Mouse (Mus musculus): Measurements from ENCODE around the gene Pde4d. TPM values are rescaled to one million over a fixed set of nuclear protein-coding genes. Genes with fewer than 3 reads are reported as not detected.

Gene Pde4d
- polyA plus RNA-seq, 1 experiment from 2014 or later, result 8.7 TPM

DNA sequence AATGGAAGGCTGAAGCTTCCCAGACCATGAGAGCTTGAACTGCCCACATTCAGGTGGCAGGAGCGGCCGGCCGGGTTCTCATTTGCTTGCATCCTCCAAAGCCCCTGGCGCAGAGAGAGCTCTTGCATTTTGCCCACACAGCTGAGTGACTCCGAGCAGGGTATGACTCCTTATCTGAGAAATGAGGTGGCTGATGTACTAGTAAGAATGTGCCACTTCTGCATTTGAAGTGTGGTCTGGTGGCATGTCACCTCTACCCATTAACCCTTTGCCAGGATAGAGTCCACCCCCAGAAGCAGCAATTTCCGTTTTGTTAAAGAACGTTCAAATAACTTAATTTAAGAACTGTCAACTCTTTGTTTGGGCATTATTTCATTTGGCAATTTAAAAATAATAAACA is 412.0 kb downstream of the Pde4d start:
- no peak overlapping the region for H3K4me2 ChIP-seq
- DNase-seq (ENCODE audit: low spot score, missing footprints) (no peak), ATAC-seq (ENCODE audit: low FRiP score) (no peak)
- H3K9me3 ChIP-seq (ENCODE audit: control insufficient read depth, low read length), result no peaks in the 10 kb centered on the region
- H3K4me3 ChIP-seq (ENCODE audit: low read depth, low read length), result no peak overlapping the region
- no peaks in the 10 kb centered on the region for H3K36me3 ChIP-seq (ENCODE audit: control insufficient read depth, insufficient read depth, low read length)
- 93% methylated on average over 7 of the region's 7 CpGs for WGBS
- H3K27me3 ChIP-seq (ENCODE audit: control insufficient read depth, insufficient read depth, low read length), result no peaks in the 10 kb centered on the region
- H3K27ac ChIP-seq (ENCODE audit: low read depth, low read length), result no peak overlapping the region
- H3K4me1 ChIP-seq (ENCODE audit: control insufficient read depth, insufficient read depth, low read length), result no peaks in the 10 kb centered on the region
- no peak overlapping the region for H3K9ac ChIP-seq (ENCODE audit: low read length)

DNA sequence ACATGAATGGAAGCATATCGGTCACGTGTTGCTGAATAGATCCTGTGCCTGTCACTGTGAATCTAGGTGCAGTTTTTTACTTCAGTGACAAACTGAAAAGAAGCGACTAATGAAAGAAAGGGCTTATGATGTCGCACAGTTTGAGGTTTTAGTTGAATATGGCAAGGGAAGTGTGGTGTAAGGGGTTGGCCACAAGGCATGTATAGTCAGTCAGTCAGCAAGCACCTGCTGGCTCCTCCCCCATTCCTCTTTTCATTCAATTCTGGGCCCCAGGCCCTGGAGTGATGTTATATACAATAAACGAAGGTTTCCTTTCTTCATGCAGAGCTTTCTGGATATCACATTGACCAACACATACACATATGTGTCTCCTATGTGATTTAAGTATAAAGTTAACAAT is 412.4 kb downstream of the Pde4d start:
- Histone ChIP-seq H3K36me3 (ENCODE audit: control insufficient read depth, insufficient read depth, low read length) (no peaks in the 10 kb centered on the region), H3K9me3 (ENCODE audit: control insufficient read depth, low read length) (no peaks in the 10 kb centered on the region), H3K27me3 (ENCODE audit: control insufficient read depth, insufficient read depth, low read length) (no peaks in the 10 kb centered on the region), H3K4me1 (ENCODE audit: control insufficient read depth, insufficient read depth, low read length) (no peaks in the 10 kb centered on the region), H3K4me2 (no peak overlapping the region), H3K4me3 (ENCODE audit: low read depth, low read length) (no peak overlapping the region), H3K27ac (ENCODE audit: low read depth, low read length) (no peak overlapping the region), H3K9ac (ENCODE audit: low read length) (no peak overlapping the region)
- ATAC-seq (ENCODE audit: low FRiP score) (no peak), DNase-seq (ENCODE audit: low spot score, missing footprints) (peak; percentile 51)
- WGBS, result 82% methylated on average over 5 of the region's 5 CpGs

DNA sequence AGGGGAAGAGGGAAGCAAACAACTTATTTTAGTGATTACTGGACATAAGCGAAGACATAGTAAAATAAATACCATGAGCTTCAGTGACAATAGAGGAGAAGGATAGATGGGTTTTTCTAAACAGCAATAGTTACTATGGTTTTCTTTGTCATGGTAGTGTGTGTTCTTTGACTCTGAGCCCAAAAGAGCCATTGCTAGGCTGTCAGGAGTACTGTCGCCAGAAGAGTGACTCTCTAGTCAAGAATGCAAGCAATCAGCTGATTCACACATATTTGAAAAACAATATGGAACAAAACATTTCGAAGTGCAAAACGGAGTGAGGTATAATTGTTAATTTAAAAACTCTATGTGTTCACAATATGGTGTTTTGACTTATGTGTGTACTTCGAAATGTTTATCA is 450.4 kb downstream of the Pde4d start:
- no peak for DNase-seq (ENCODE audit: low spot score, missing footprints)
- Histone ChIP-seq H3K9ac (ENCODE audit: low read length) (no peak overlapping the region), H3K4me3 (ENCODE audit: low read depth, low read length) (no peak overlapping the region), H3K36me3 (ENCODE audit: control insufficient read depth, insufficient read depth, low read length) (no peaks in the 10 kb centered on the region), H3K9me3 (ENCODE audit: control insufficient read depth, low read length) (no peaks in the 10 kb centered on the region), H3K27ac (ENCODE audit: low read depth, low read length) (no peak overlapping the region), H3K27me3 (ENCODE audit: control insufficient read depth, insufficient read depth, low read length) (no peaks in the 10 kb centered on the region), H3K4me2 (no peak overlapping the region), H3K4me1 (ENCODE audit: control insufficient read depth, insufficient read depth, low read length) (no peaks in the 10 kb centered on the region)
- ATAC-seq (ENCODE audit: low FRiP score), result no peak
- 90% methylated on average over 5 of the region's 5 CpGs for WGBS

DNA sequence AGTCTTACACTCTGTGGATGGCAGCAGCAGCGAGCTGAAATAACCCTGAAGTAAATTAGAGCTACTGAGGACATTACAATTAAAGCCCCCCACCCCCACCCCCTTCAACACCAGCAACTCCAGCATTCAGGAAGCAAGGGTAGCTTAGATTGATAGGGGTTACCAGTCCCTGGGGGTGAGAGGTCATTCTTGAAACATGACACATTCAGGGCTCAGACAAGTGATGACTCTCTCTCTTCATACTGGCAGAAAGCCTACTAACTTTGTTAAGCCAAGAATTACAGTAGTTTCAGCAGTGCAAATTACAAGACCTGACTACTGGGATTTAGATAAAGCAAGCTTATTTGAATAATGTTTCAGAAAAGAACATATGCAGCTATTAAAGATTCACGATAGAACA is 455.4 kb downstream of the Pde4d start:
- Histone ChIP-seq H3K27ac (ENCODE audit: low read depth, low read length) (no peak overlapping the region), H3K36me3 (ENCODE audit: control insufficient read depth, insufficient read depth, low read length) (no peaks in the 10 kb centered on the region), H3K4me2 (no peak overlapping the region), H3K9me3 (ENCODE audit: control insufficient read depth, low read length) (no peaks in the 10 kb centered on the region), H3K27me3 (ENCODE audit: control insufficient read depth, insufficient read depth, low read length) (no peaks in the 10 kb centered on the region), H3K4me3 (ENCODE audit: low read depth, low read length) (no peak overlapping the region), H3K9ac (ENCODE audit: low read length) (no peak overlapping the region), H3K4me1 (ENCODE audit: control insufficient read depth, insufficient read depth, low read length) (no peaks in the 10 kb centered on the region)
- no peak for ATAC-seq (ENCODE audit: low FRiP score)
- 83% methylated on average over 2 of the region's 2 CpGs for WGBS
- no peak for DNase-seq (ENCODE audit: low spot score, missing footprints)

DNA sequence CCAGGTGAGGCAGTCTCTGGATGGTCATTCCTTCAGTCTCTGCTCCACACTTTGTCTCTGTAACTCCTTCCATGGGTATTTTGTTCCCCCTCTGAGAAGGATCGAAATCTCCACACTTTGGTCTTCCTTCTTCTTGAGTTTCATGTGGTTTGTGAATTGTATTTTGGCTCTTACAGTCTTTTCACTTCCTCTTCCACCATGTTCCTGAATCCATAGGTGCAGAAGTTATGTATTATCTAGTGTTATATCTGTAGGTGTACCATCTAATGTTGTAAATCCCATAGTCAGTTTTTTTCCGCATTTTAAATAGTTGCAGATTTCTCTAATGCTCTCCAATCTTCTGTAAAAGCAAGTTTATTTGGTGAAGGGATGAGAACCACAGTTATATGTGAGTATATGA is 459.4 kb downstream of the Pde4d start:
- no peaks in the 10 kb centered on the region for H3K4me1 ChIP-seq (ENCODE audit: control insufficient read depth, insufficient read depth, low read length)
- DNase-seq (ENCODE audit: low spot score, missing footprints), result no peak
- ATAC-seq (ENCODE audit: low FRiP score), result no peak
- no peak overlapping the region for H3K9ac ChIP-seq (ENCODE audit: low read length)
- H3K27me3 ChIP-seq (ENCODE audit: control insufficient read depth, insufficient read depth, low read length), result no peaks in the 10 kb centered on the region
- 92% methylated on average over 2 of the region's 2 CpGs for WGBS
- H3K36me3 ChIP-seq (ENCODE audit: control insufficient read depth, insufficient read depth, low read length), result no peaks in the 10 kb centered on the region
- H3K4me2 ChIP-seq, result no peak overlapping the region
- no peak overlapping the region for H3K27ac ChIP-seq (ENCODE audit: low read depth, low read length)
- H3K4me3 ChIP-seq (ENCODE audit: low read depth, low read length), result no peak overlapping the region
- H3K9me3 ChIP-seq (ENCODE audit: control insufficient read depth, low read length), result no peaks in the 10 kb centered on the region

DNA sequence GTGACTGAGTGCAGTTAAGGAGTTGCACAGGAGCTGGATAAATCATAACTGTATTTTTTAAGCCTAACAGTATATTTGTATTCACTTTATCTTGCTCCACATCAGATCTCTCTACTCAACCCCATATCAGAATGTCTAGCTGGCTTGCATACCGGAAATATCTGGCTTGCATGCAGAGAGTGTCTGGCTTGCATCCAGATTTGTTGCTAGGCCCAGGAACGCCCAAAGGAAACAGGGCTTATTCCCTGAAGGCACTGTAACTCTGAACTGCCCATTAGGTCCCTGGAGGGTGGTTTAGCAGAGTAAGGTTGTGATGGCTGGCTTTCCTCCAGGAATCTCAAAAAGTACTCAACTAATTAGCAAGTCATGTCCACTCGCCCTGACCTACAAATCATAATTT is 464.9 kb downstream of the Pde4d start:
- Histone ChIP-seq H3K9me3 (ENCODE audit: control insufficient read depth, low read length) (no peaks in the 10 kb centered on the region), H3K27ac (ENCODE audit: low read depth, low read length) (no peak overlapping the region), H3K27me3 (ENCODE audit: control insufficient read depth, insufficient read depth, low read length) (no peaks in the 10 kb centered on the region), H3K36me3 (ENCODE audit: control insufficient read depth, insufficient read depth, low read length) (no peaks in the 10 kb centered on the region), H3K4me1 (ENCODE audit: control insufficient read depth, insufficient read depth, low read length) (no peaks in the 10 kb centered on the region), H3K4me3 (ENCODE audit: low read depth, low read length) (no peak overlapping the region), H3K4me2 (no peak overlapping the region), H3K9ac (ENCODE audit: low read length) (no peak overlapping the region)
- ATAC-seq (ENCODE audit: low FRiP score) (no peak), DNase-seq (ENCODE audit: low spot score, missing footprints) (no peak)
- WGBS, result 87% methylated on average over 3 of the region's 3 CpGs

DNA sequence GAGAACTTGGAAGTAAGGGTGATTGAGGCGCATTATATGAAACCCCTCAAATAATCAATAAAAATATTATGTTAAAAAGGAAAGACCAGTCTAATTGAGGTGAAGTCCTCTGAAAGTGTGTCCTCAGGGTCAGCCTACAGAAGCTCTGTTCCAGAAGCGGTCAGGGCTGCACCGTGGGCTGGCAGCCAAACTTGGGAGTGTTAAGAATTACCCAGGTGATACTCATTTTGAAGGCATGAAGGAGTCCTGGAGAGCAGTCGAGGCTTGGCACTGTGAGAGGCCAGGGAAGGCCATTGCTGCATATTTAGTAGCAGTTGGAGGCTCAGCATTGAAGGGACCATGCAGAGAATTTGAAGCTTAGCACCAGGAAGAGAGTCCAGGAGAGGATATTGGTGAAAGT is 471.4 kb downstream of the Pde4d start:
- Histone ChIP-seq H3K4me2 (no peak overlapping the region), H3K9ac (ENCODE audit: low read length) (no peak overlapping the region), H3K4me3 (ENCODE audit: low read depth, low read length) (no peak overlapping the region), H3K27me3 (ENCODE audit: control insufficient read depth, insufficient read depth, low read length) (no peaks in the 10 kb centered on the region), H3K36me3 (ENCODE audit: control insufficient read depth, insufficient read depth, low read length) (no peaks in the 10 kb centered on the region), H3K9me3 (ENCODE audit: control insufficient read depth, low read length) (no peaks in the 10 kb centered on the region), H3K4me1 (ENCODE audit: control insufficient read depth, insufficient read depth, low read length) (no peaks in the 10 kb centered on the region), H3K27ac (ENCODE audit: low read depth, low read length) (no peak overlapping the region)
- 70% methylated on average over 4 of the region's 4 CpGs for WGBS
- no peak for ATAC-seq (ENCODE audit: low FRiP score)
- no peak for DNase-seq (ENCODE audit: low spot score, missing footprints)

DNA sequence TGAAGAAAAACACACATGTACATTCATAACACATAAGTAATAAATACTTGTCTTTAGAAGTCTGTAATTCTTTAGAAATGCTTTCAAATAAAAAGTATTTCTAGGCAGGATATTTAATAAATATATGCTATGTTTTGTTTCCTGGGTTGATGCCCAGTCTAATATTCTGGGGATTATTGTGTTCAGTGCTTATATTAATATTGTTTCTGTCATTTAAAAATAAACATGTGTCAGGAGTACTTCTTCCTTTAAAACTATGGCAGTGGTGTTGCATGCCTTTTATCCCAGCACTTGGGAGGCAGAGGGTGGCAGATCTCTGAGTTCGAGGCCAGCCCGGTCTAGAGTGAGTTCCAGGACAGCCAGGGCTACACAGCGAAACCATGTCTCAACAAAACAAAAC is 485.1 kb downstream of the Pde4d start:
- H3K27ac ChIP-seq (ENCODE audit: low read depth, low read length), result no peak overlapping the region
- H3K36me3 ChIP-seq (ENCODE audit: control insufficient read depth, insufficient read depth, low read length), result no peaks in the 10 kb centered on the region
- H3K9ac ChIP-seq (ENCODE audit: low read length), result no peak overlapping the region
- 92% methylated on average over 3 of the region's 3 CpGs for WGBS
- no peaks in the 10 kb centered on the region for H3K4me1 ChIP-seq (ENCODE audit: control insufficient read depth, insufficient read depth, low read length)
- no peak overlapping the region for H3K4me3 ChIP-seq (ENCODE audit: low read depth, low read length)
- H3K27me3 ChIP-seq (ENCODE audit: control insufficient read depth, insufficient read depth, low read length), result no peaks in the 10 kb centered on the region
- DNase-seq (ENCODE audit: low spot score, missing footprints), result no peak
- no peak for ATAC-seq (ENCODE audit: low FRiP score)
- no peak overlapping the region for H3K4me2 ChIP-seq
- no peaks in the 10 kb centered on the region for H3K9me3 ChIP-seq (ENCODE audit: control insufficient read depth, low read length)

DNA sequence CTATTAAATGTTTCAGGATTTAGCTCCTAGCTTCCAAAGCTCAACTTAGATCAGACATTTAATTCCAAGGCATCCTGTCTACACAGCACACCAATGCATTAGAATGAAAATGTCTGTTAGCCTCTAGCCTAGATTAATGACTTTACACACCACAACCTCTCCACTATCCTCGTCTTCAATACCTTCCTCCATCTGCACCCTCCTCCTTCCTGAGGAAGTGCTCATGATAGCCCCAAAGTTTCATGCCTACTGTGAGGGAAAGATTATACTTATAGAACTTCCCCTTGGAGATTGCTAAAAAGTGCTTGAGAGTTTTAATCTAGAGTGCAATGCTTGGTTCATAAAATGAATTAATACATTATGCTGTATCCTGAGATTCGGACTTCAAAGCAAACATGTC is 487.5 kb downstream of the Pde4d start:
- ATAC-seq (ENCODE audit: low FRiP score) (no peak), DNase-seq (ENCODE audit: low spot score, missing footprints) (no peak)
- Histone ChIP-seq H3K4me2 (no peak overlapping the region), H3K27me3 (ENCODE audit: control insufficient read depth, insufficient read depth, low read length) (no peaks in the 10 kb centered on the region), H3K9ac (ENCODE audit: low read length) (no peak overlapping the region), H3K4me3 (ENCODE audit: low read depth, low read length) (no peak overlapping the region), H3K4me1 (ENCODE audit: control insufficient read depth, insufficient read depth, low read length) (no peaks in the 10 kb centered on the region), H3K9me3 (ENCODE audit: control insufficient read depth, low read length) (no peaks in the 10 kb centered on the region), H3K36me3 (ENCODE audit: control insufficient read depth, insufficient read depth, low read length) (no peaks in the 10 kb centered on the region), H3K27ac (ENCODE audit: low read depth, low read length) (no peak overlapping the region)
- WGBS, result 80% methylated on average over 2 of the region's 2 CpGs

DNA sequence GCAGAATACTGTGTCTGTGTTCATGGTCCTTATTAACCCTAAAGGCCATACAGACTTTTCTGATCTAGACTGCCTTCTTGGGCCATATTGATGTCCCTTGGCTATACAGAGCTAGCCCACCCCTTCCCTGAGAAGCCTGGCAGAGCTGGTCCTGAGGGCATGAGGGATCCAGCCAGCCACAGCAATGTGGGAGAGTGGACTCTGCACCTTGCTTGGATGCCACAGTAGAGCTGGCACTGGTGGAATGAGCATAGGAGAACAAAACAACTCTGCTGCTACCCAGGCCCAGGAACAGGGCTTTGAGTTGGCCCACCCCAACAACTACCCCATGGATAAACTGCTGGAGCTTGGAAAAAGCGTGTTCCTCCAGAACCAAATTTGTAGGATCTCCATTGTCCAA is 503.2 kb downstream of the Pde4d start:
- DNase-seq (ENCODE audit: low spot score, missing footprints) (no peak), ATAC-seq (ENCODE audit: low FRiP score) (no peak)
- no peak overlapping the region for H3K9ac ChIP-seq (ENCODE audit: low read length)
- H3K9me3 ChIP-seq (ENCODE audit: control insufficient read depth, low read length), result no peaks in the 10 kb centered on the region
- no peaks in the 10 kb centered on the region for H3K4me1 ChIP-seq (ENCODE audit: control insufficient read depth, insufficient read depth, low read length)
- H3K36me3 ChIP-seq (ENCODE audit: control insufficient read depth, insufficient read depth, low read length), result no peaks in the 10 kb centered on the region
- no peak overlapping the region for H3K27ac ChIP-seq (ENCODE audit: low read depth, low read length)
- no peaks in the 10 kb centered on the region for H3K27me3 ChIP-seq (ENCODE audit: control insufficient read depth, insufficient read depth, low read length)
- H3K4me3 ChIP-seq (ENCODE audit: low read depth, low read length), result no peak overlapping the region
- WGBS, result 83% methylated on average over 1 of the region's 1 CpGs
- no peak overlapping the region for H3K4me2 ChIP-seq

All from midbrain, embryonic 11.5 days (tissue).